Mouse (Mus musculus): ENCODE measurements around the gene Sfrp4. TPM values are rescaled to one million over a fixed set of nuclear protein-coding genes. Genes with fewer than 3 reads are reported as not detected.

The Sfrp4 gene
- polyA plus RNA-seq, 1 experiment from 2014 or later: 1.0 TPM

GRCm38 (mm10) chr13:19624632-19625320 lies 1.9 kb downstream of the Sfrp4 start:
- Histone ChIP-seq H3K27ac (ENCODE audit: low read depth, low read length) (no peak overlapping the region), H3K9me3 (ENCODE audit: control insufficient read depth, low read length) (no peaks in the 10 kb centered on the region), H3K4me2 (replicated peaks; ENCODE audit: low read depth, low read length) (no peak overlapping the region), H3K4me1 (ENCODE audit: control insufficient read depth, insufficient read depth, low read length) (0 out of 2 replicates have a peak, but pooled peaks cover 6% of the 10 kb centered on the region), H3K36me3 (ENCODE audit: control insufficient read depth, insufficient read depth, low read length) (no peaks in the 10 kb centered on the region), H3K27me3 (ENCODE audit: control insufficient read depth, insufficient read depth, low read length) (peaks cover 14% of the 10 kb centered on the region), H3K9ac (ENCODE audit: low read depth, low read length) (no peak overlapping the region), H3K4me3 (ENCODE audit: low read length) (no peak overlapping the region)
- no peak for ATAC-seq (ENCODE audit: low FRiP score, low TSS enrichment)
- 78% methylated on average over 11 of the region's 11 CpGs for WGBS

- Histone ChIP-seq H3K27ac (ENCODE audit: low read depth, low read length) (no peak overlapping the region), H3K4me2 (replicated peaks; ENCODE audit: low read depth, low read length) (no peak overlapping the region), H3K36me3 (ENCODE audit: control insufficient read depth, insufficient read depth, low read length) (no peaks in the 10 kb centered on the region), H3K4me1 (ENCODE audit: control insufficient read depth, insufficient read depth, low read length) (0 out of 2 replicates have a peak, but pooled peaks cover 6% of the 10 kb centered on the region), H3K9ac (ENCODE audit: low read depth, low read length) (no peak overlapping the region), H3K9me3 (ENCODE audit: control insufficient read depth, low read length) (no peaks in the 10 kb centered on the region), H3K27me3 (ENCODE audit: control insufficient read depth, insufficient read depth, low read length) (peaks cover 14% of the 10 kb centered on the region), H3K4me3 (ENCODE audit: low read length) (no peak overlapping the region)
- ATAC-seq (ENCODE audit: low FRiP score, low TSS enrichment): no peak
- 52% methylated on average over 1 of the region's 1 CpGs for WGBS
Measured at GRCm38 (mm10) chr13:19626473-19626872, 3.6 kb downstream of the Sfrp4 start.

GRCm38 (mm10) chr13:19630768-19631709 lies 8.1 kb downstream of the Sfrp4 start:
- no peak for ATAC-seq (ENCODE audit: low FRiP score, low TSS enrichment)
- Histone ChIP-seq H3K9me3 (ENCODE audit: control insufficient read depth, low read length) (no peaks in the 10 kb centered on the region), H3K27me3 (ENCODE audit: control insufficient read depth, insufficient read depth, low read length) (no peaks in the 10 kb centered on the region), H3K4me3 (ENCODE audit: low read length) (no peak overlapping the region), H3K27ac (ENCODE audit: low read depth, low read length) (no peak overlapping the region), H3K9ac (ENCODE audit: low read depth, low read length) (no peak overlapping the region), H3K36me3 (ENCODE audit: control insufficient read depth, insufficient read depth, low read length) (no peaks in the 10 kb centered on the region), H3K4me2 (replicated peaks; ENCODE audit: low read depth, low read length) (no peak overlapping the region), H3K4me1 (ENCODE audit: control insufficient read depth, insufficient read depth, low read length) (no peaks in the 10 kb centered on the region)
- WGBS: 89% methylated on average over 5 of the region's 5 CpGs

DNA sequence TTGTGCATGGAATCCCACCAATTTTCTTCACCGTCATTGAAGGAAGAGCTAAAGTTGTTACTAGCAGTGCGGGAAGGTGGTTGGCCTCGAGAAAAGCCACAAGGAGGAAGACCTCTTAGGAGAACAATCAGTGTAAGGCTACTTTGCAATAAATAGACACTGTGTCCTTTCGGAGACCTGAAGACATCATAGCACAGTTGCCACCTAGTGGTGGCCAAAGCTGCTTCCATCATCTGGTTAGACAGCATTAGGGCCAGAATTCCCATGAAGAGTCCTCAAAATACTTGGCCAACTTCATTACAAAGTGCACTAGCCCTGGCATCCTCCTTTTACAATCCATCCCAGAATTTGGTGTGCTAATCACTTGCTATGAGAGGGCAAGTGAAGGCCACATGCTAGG lies 13.2 kb downstream of the Sfrp4 start:
- no peaks in the 10 kb centered on the region for H3K36me3 ChIP-seq (ENCODE audit: control insufficient read depth, insufficient read depth, low read length)
- peak; percentile 57; the same call in 1 of the 2 replicates for ATAC-seq (ENCODE audit: low FRiP score, low TSS enrichment)
- H3K27ac ChIP-seq (ENCODE audit: low read depth, low read length): no peak overlapping the region
- H3K9ac ChIP-seq (ENCODE audit: low read depth, low read length): no peak overlapping the region
- no peak overlapping the region for H3K4me3 ChIP-seq (ENCODE audit: low read length)
- H3K27me3 ChIP-seq (ENCODE audit: control insufficient read depth, insufficient read depth, low read length): no peaks in the 10 kb centered on the region
- no peak overlapping the region for H3K4me2 ChIP-seq (replicated peaks; ENCODE audit: low read depth, low read length)
- 66% methylated on average over 4 of the region's 4 CpGs for whole genome bisulfite sequencing
- no peaks in the 10 kb centered on the region for H3K9me3 ChIP-seq (ENCODE audit: control insufficient read depth, low read length)
- no peaks in the 10 kb centered on the region for H3K4me1 ChIP-seq (ENCODE audit: control insufficient read depth, insufficient read depth, low read length)

GRCm38 (mm10) chr13:19640203-19640851 lies 17.4 kb downstream of the Sfrp4 start:
- H3K27ac ChIP-seq (ENCODE audit: low read depth, low read length): no peak overlapping the region
- H3K36me3 ChIP-seq (ENCODE audit: control insufficient read depth, insufficient read depth, low read length): no peaks in the 10 kb centered on the region
- 80% methylated on average over 2 of the region's 2 CpGs for WGBS
- H3K4me2 ChIP-seq (replicated peaks; ENCODE audit: low read depth, low read length): no peak overlapping the region
- H3K4me1 ChIP-seq (ENCODE audit: control insufficient read depth, insufficient read depth, low read length): no peaks in the 10 kb centered on the region
- H3K27me3 ChIP-seq (ENCODE audit: control insufficient read depth, insufficient read depth, low read length): no peaks in the 10 kb centered on the region
- no peak overlapping the region for H3K9ac ChIP-seq (ENCODE audit: low read depth, low read length)
- H3K4me3 ChIP-seq (ENCODE audit: low read length): no peak overlapping the region
- ATAC-seq (ENCODE audit: low FRiP score, low TSS enrichment): no peak
- H3K9me3 ChIP-seq (ENCODE audit: control insufficient read depth, low read length): no peaks in the 10 kb centered on the region

DNA sequence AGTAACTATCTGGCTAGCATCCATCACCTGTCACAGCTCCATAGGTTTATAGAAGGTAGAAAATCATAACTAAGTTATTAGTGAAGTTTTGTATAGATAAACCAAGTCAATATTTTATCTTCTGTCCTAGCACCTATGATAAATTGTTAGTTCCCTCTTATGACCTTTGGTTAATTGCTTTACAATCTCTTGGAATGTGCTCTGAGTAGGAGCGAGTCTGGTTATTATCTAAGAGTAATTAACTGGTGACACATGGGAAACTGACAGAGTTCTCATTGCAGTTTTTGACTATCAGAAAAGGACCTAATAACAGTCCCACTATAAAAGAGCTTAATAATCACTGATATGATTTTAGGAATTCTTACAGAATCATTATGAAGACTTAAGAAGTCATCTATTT lies 20.6 kb downstream of the Sfrp4 start:
- Histone ChIP-seq H3K9ac (ENCODE audit: low read depth, low read length) (no peak overlapping the region), H3K4me3 (ENCODE audit: low read length) (no peak overlapping the region)
- 61% methylated on average over 1 of the region's 1 CpGs for WGBS

DNA sequence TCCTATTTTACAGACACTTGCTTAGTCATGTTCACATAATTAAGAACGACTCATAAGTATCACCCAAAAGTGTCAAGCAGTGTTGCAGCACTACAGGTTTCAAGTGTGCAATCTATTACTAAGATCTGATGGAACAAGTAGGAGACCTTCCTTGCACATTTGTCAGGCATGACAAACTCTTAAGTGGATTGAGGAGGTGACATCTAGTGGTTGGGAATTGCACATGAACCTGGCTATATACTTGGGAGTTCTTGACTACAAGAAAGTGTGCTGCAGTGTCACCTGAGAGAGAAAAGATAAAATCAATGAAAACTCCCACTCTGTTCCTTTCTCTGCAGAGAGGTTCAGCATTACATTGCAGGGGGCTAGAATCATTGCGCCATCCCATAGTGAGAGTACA lies 21.3 kb downstream of the Sfrp4 start:
- Histone ChIP-seq H3K9ac (ENCODE audit: low read depth, low read length) (no peak overlapping the region), H3K27ac (ENCODE audit: low read depth, low read length) (no peak overlapping the region), H3K9me3 (ENCODE audit: control insufficient read depth, low read length) (no peaks in the 10 kb centered on the region), H3K36me3 (ENCODE audit: control insufficient read depth, insufficient read depth, low read length) (no peaks in the 10 kb centered on the region), H3K27me3 (ENCODE audit: control insufficient read depth, insufficient read depth, low read length) (no peaks in the 10 kb centered on the region), H3K4me3 (ENCODE audit: low read length) (no peak overlapping the region), H3K4me1 (ENCODE audit: control insufficient read depth, insufficient read depth, low read length) (no peaks in the 10 kb centered on the region), H3K4me2 (replicated peaks; ENCODE audit: low read depth, low read length) (no peak overlapping the region)
- no peak for ATAC-seq (ENCODE audit: low FRiP score, low TSS enrichment)
- 79% methylated on average over 2 of the region's 2 CpGs for WGBS

More for the DNA sequence above, 20.6 kb downstream of the Sfrp4 start:
- no peak overlapping the region for H3K27ac ChIP-seq (ENCODE audit: low read depth, low read length)
- H3K27me3 ChIP-seq (ENCODE audit: control insufficient read depth, insufficient read depth, low read length): no peaks in the 10 kb centered on the region
- H3K36me3 ChIP-seq (ENCODE audit: control insufficient read depth, insufficient read depth, low read length): no peaks in the 10 kb centered on the region
- ATAC-seq (ENCODE audit: low FRiP score, low TSS enrichment): no peak
- no peaks in the 10 kb centered on the region for H3K9me3 ChIP-seq (ENCODE audit: control insufficient read depth, low read length)
- no peak overlapping the region for H3K4me2 ChIP-seq (replicated peaks; ENCODE audit: low read depth, low read length)
- H3K4me1 ChIP-seq (ENCODE audit: control insufficient read depth, insufficient read depth, low read length): no peaks in the 10 kb centered on the region

- WGBS: 91% methylated on average over 2 of the region's 2 CpGs
Measured at GRCm38 (mm10) chr13:19649824-19650223, 26.9 kb downstream of the Sfrp4 start.

More at GRCm38 (mm10) chr13:19649824-19650223, 26.9 kb downstream of the Sfrp4 start:
- Histone ChIP-seq H3K9ac (ENCODE audit: low read depth, low read length) (no peak overlapping the region), H3K36me3 (ENCODE audit: control insufficient read depth, insufficient read depth, low read length) (no peaks in the 10 kb centered on the region), H3K4me1 (ENCODE audit: control insufficient read depth, insufficient read depth, low read length) (no peaks in the 10 kb centered on the region), H3K27ac (ENCODE audit: low read depth, low read length) (no peak overlapping the region), H3K4me2 (replicated peaks; ENCODE audit: low read depth, low read length) (no peak overlapping the region), H3K4me3 (ENCODE audit: low read length) (no peak overlapping the region), H3K27me3 (ENCODE audit: control insufficient read depth, insufficient read depth, low read length) (no peaks in the 10 kb centered on the region), H3K9me3 (ENCODE audit: control insufficient read depth, low read length) (no peaks in the 10 kb centered on the region)
- no peak for ATAC-seq (ENCODE audit: low FRiP score, low TSS enrichment)
